Mouse (Mus musculus): Measurements from ENCODE around the gene Nme1. TPM values are rescaled to one million over a fixed set of nuclear protein-coding genes. Genes with fewer than 3 reads are reported as not detected.

Nme1 gene
- polyA plus RNA-seq, 1 experiment from 2014 or later = 269 TPM

- no peak overlapping the region for H3K27ac ChIP-seq
- H3K9ac ChIP-seq = no peak overlapping the region
- no peaks in the 10 kb centered on the region for H3K4me1 ChIP-seq
- ATAC-seq (ENCODE audit: low FRiP score, low read depth) = no peak
- H3K36me3 ChIP-seq = no peaks in the 10 kb centered on the region
- no peak overlapping the region for H3K4me3 ChIP-seq
- H3K9me3 ChIP-seq = no peaks in the 10 kb centered on the region
- 84% methylated on average over 4 of the region's 4 CpGs for WGBS
- no peaks in the 10 kb centered on the region for H3K27me3 ChIP-seq (replicated peaks)
- H3K4me2 ChIP-seq (replicated peaks) = no peak overlapping the region
Observed at GRCm38 (mm10) chr11:93987026-93987425, 18.7 kb upstream of the Nme1 start.

DNA sequence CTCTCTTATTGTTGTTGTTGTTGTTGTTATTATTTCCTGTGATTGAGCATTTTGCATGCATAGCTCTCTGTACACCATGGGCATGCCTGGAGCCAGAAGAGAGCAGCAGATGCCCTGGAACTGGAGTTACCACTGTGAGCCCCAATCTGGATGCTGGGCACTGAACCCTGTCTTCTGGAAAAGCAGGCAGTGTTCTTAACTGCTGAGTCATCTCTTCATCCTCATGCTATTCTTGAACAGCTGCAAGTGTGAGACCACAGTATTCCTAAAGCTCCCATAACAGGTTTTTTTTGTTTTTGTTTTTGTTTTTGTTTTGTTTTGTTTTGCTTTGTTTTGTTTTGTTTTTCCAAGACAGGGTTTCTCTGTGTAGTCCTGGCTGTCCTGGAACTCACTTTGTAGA, 18.0 kb upstream of the Nme1 start:
- no peak overlapping the region for H3K9ac ChIP-seq
- no peaks in the 10 kb centered on the region for H3K27me3 ChIP-seq (replicated peaks)
- ATAC-seq (ENCODE audit: low FRiP score, low read depth) = no peak

GRCm38 (mm10) chr11:93985265-93985664, 16.9 kb upstream of the Nme1 start:
- Histone ChIP-seq H3K9ac (no peak overlapping the region), H3K27ac (no peak overlapping the region)
- 86% methylated on average over 5 of the region's 5 CpGs for WGBS

More for the DNA sequence above, 18.0 kb upstream of the Nme1 start:
- H3K4me2 ChIP-seq (replicated peaks) = no peak overlapping the region
- H3K9me3 ChIP-seq = no peaks in the 10 kb centered on the region
- H3K4me1 ChIP-seq = no peaks in the 10 kb centered on the region
- no peaks in the 10 kb centered on the region for H3K36me3 ChIP-seq
- H3K4me3 ChIP-seq = no peak overlapping the region
- H3K27ac ChIP-seq = no peak overlapping the region

GRCm38 (mm10) chr11:93984619-93985018, 16.3 kb upstream of the Nme1 start:
- ATAC-seq (ENCODE audit: low FRiP score, low read depth) = no peak
- H3K36me3 ChIP-seq = no peaks in the 10 kb centered on the region
- 93% methylated on average over 3 of the region's 3 CpGs for WGBS
- no peak overlapping the region for H3K4me2 ChIP-seq (replicated peaks)
- no peak overlapping the region for H3K9ac ChIP-seq
- no peak overlapping the region for H3K4me3 ChIP-seq
- H3K27ac ChIP-seq = no peak overlapping the region
- no peaks in the 10 kb centered on the region for H3K27me3 ChIP-seq (replicated peaks)
- 0 out of 2 replicates have a peak, but pooled peaks cover 2% of the 10 kb centered on the region for H3K4me1 ChIP-seq
- H3K9me3 ChIP-seq = no peaks in the 10 kb centered on the region

More at GRCm38 (mm10) chr11:93985265-93985664, 16.9 kb upstream of the Nme1 start:
- Histone ChIP-seq H3K4me1 (no peaks in the 10 kb centered on the region), H3K4me2 (replicated peaks) (no peak overlapping the region), H3K4me3 (no peak overlapping the region), H3K27me3 (replicated peaks) (no peaks in the 10 kb centered on the region), H3K9me3 (no peaks in the 10 kb centered on the region), H3K36me3 (no peaks in the 10 kb centered on the region)
- ATAC-seq (ENCODE audit: low FRiP score, low read depth) = no peak

- 0 out of 2 replicates have a peak, but pooled peaks cover 2% of the 10 kb centered on the region for H3K4me1 ChIP-seq
- WGBS = 28% methylated on average over 6 of the region's 6 CpGs
- H3K4me2 ChIP-seq (replicated peaks) = no peak overlapping the region
- H3K4me3 ChIP-seq = no peak overlapping the region
- no peak overlapping the region for H3K27ac ChIP-seq
- no peaks in the 10 kb centered on the region for H3K36me3 ChIP-seq
- no peaks in the 10 kb centered on the region for H3K27me3 ChIP-seq (replicated peaks)
- no peak for ATAC-seq (ENCODE audit: low FRiP score, low read depth)
- no peaks in the 10 kb centered on the region for H3K9me3 ChIP-seq
- H3K9ac ChIP-seq = no peak overlapping the region
Observed at GRCm38 (mm10) chr11:93979502-93980049, 11.3 kb upstream of the Nme1 start.

DNA sequence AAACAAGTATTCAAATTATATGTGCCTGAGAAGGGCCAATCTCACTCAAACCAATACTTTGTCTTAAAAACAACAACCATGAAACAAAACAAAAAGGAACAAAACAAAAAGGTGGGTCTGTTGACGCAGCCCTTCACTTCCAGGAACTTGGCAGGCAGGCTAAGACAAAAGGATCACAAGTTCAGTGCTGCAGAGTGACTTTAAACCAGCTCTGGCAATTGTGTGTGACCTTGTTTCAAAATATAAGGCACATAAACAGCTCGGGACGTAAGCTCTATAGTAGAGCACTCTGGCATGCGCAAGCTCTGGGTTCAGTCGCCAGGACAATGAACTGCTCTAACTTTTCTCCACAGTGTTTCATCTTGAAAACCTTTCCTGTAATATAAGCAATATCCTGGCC, 4.6 kb upstream of the Nme1 start:
- WGBS = 88% methylated on average over 5 of the region's 5 CpGs

DNA sequence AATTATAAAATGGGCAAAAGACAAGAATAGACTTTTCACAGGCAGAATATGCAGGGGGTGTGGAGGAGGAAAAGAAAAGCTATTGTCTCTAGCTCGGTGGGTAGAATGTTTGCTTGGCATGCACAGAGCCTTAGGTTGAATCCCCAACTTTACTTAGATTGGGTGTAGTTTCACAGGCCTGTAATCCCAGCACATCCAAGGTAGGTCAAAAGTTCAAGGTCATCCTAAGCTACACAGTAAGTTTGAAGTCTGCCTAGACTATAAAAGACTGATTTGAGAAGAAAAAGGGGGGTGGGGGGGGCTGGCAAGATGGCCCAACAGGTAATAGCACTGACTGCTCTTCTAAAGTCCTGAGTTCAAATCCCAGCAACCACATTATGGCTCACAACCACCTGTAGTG, 1.5 kb upstream of the Nme1 start:
- Histone ChIP-seq H3K36me3 (peaks cover 12% of the 10 kb centered on the region), H3K4me1 (peaks cover 12% of the 10 kb centered on the region; the same call in 1 of the 2 replicates), H3K4me3 (no peak overlapping the region), H3K9me3 (no peaks in the 10 kb centered on the region), H3K27me3 (replicated peaks) (no peaks in the 10 kb centered on the region; the same call in 1 of the 2 replicates), H3K4me2 (replicated peaks) (no peak overlapping the region), H3K9ac (no peak overlapping the region), H3K27ac (no peak overlapping the region)
- no peak for ATAC-seq (ENCODE audit: low FRiP score, low read depth)
- WGBS = 72% methylated on average over 1 of the region's 1 CpGs

More for the DNA sequence above, 4.6 kb upstream of the Nme1 start:
- no peak for ATAC-seq (ENCODE audit: low FRiP score, low read depth)
- Histone ChIP-seq H3K27me3 (replicated peaks) (no peaks in the 10 kb centered on the region; the same call in 1 of the 2 replicates), H3K4me3 (no peak overlapping the region), H3K9me3 (no peaks in the 10 kb centered on the region), H3K4me2 (replicated peaks) (no peak overlapping the region), H3K27ac (no peak overlapping the region), H3K9ac (no peak overlapping the region), H3K4me1 (peaks cover 4% of the 10 kb centered on the region; the same call in 1 of the 2 replicates), H3K36me3 (no peaks in the 10 kb centered on the region)

GRCm38 (mm10) chr11:93969171-93969570, 850 bp upstream of the Nme1 start:
- Histone ChIP-seq H3K9me3 (no peaks in the 10 kb centered on the region), H3K36me3 (peaks cover 18% of the 10 kb centered on the region), H3K4me1 (peaks cover 12% of the 10 kb centered on the region; the same call in 1 of the 2 replicates), H3K9ac (no peak overlapping the region), H3K4me2 (replicated peaks) (peak overlapping the region; percentile 82; the same call in 1 of the 2 replicates), H3K4me3 (no peak overlapping the region), H3K27ac (no peak overlapping the region), H3K27me3 (replicated peaks) (no peaks in the 10 kb centered on the region; the same call in 1 of the 2 replicates)
- ATAC-seq (ENCODE audit: low FRiP score, low read depth) = no peak
- WGBS = 94% methylated on average over 6 of the region's 6 CpGs

GRCm38 (mm10) chr11:93968848-93969128, 467 bp upstream of the Nme1 start:
- no peak overlapping the region for H3K4me3 ChIP-seq
- peaks cover 12% of the 10 kb centered on the region; the same call in 1 of the 2 replicates for H3K4me1 ChIP-seq
- no peak overlapping the region for H3K9ac ChIP-seq
- H3K27me3 ChIP-seq (replicated peaks) = no peaks in the 10 kb centered on the region; the same call in 1 of the 2 replicates
- peak; percentile 12; the same call in 1 of the 2 replicates for ATAC-seq (ENCODE audit: low FRiP score, low read depth)
- peaks cover 21% of the 10 kb centered on the region for H3K36me3 ChIP-seq
- no peaks in the 10 kb centered on the region for H3K9me3 ChIP-seq
- no peak overlapping the region for H3K27ac ChIP-seq
- WGBS = 47% methylated on average over 6 of the region's 6 CpGs
- H3K4me2 ChIP-seq (replicated peaks) = peak overlapping the region; percentile 82

DNA sequence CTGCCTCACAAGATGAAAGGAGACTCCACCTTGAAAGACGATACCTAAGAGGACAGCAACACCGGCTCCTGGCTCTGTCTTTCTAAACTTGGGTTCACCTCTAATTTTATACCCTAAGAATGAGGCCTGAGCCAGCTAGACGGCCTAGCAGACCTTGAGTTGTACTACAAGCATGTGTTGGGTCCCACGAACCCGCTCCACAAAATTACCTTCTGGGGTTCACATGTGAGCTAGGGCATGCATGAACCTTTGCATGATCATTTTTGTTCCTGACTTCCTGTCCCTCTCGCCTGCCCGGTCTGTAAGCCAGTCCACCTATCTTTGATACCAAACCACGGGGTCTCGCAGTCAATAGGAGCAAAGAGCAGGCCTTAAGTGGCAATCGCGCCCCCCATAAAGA, 940 bp downstream of the Nme1 start:
- ATAC-seq (ENCODE audit: low FRiP score, low read depth) = 0 out of 2 replicates have a peak, but pooled peaks have one; percentile 1
- no peaks in the 10 kb centered on the region for H3K9me3 ChIP-seq
- H3K36me3 ChIP-seq = peaks cover 34% of the 10 kb centered on the region
- H3K27me3 ChIP-seq (replicated peaks) = no peaks in the 10 kb centered on the region; the same call in 1 of the 2 replicates
- peaks cover 12% of the 10 kb centered on the region; the same call in 1 of the 2 replicates for H3K4me1 ChIP-seq
- peak overlapping the region; percentile 76 for H3K4me3 ChIP-seq
- H3K27ac ChIP-seq = peak overlapping the region; percentile 51
- H3K4me2 ChIP-seq (replicated peaks) = peak overlapping the region; percentile 82
- WGBS = 6% methylated on average over 11 of the region's 11 CpGs
- peak overlapping the region; percentile 76 for H3K9ac ChIP-seq

DNA sequence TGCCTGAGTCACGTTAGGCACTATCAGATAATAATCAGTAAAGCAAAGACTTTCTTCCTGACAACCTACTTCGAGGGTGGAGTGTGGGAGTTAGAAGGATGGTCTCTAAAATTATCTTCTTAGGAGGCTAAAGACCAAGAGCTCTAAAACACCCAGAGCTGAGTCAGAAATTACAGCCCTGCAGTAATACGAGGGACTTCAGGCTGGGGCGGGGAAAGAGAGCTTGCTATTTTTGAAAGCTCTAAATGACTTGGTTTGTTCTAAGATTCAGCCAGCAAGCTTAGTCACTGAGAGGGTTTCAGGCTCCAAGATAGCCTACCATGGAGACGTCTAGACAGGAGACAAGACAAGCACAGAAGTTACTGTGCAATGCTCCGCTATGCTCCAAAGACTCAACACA, 2.9 kb downstream of the Nme1 start:
- H3K9me3 ChIP-seq = no peaks in the 10 kb centered on the region
- peaks cover 53% of the 10 kb centered on the region for H3K36me3 ChIP-seq
- no peaks in the 10 kb centered on the region for H3K27me3 ChIP-seq (replicated peaks)
- H3K4me1 ChIP-seq = peaks cover 12% of the 10 kb centered on the region; the same call in 1 of the 2 replicates
- H3K9ac ChIP-seq = no peak overlapping the region
- no peak overlapping the region for H3K27ac ChIP-seq
- 94% methylated on average over 6 of the region's 6 CpGs for WGBS
- ATAC-seq (ENCODE audit: low FRiP score, low read depth) = no peak
- H3K4me3 ChIP-seq = no peak overlapping the region
- no peak overlapping the region for H3K4me2 ChIP-seq (replicated peaks)

DNA sequence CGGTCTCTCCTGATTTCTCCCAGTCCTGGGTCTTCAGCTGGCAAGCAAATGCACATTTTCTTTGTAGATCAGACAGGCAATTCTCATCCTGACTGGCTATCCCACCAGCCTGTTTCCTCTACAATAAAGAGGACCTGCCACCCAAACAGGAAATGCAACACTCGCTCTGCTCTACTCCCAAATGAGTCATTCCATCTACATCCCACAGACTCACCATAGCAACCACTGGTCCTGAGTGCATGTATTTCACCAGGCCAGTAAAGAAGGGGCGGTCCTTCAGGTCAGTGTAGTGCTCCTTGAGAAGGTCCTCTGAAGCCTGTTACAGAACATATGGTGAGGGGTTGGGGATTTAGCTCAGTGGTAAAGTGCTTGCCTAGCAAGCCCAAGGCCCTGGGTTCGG, 5.3 kb downstream of the Nme1 start:
- Histone ChIP-seq H3K36me3 (peaks cover 75% of the 10 kb centered on the region), H3K9me3 (no peaks in the 10 kb centered on the region), H3K9ac (no peak overlapping the region), H3K4me2 (replicated peaks) (no peak overlapping the region), H3K4me3 (no peak overlapping the region), H3K27me3 (replicated peaks) (no peaks in the 10 kb centered on the region), H3K4me1 (0 out of 2 replicates have a peak, but pooled peaks cover 8% of the 10 kb centered on the region), H3K27ac (no peak overlapping the region)
- WGBS = 74% methylated on average over 4 of the region's 4 CpGs
- no peak for ATAC-seq (ENCODE audit: low FRiP score, low read depth)

- WGBS = 97% methylated on average over 6 of the region's 6 CpGs
- no peak for ATAC-seq (ENCODE audit: low FRiP score, low read depth)
- Histone ChIP-seq H3K27ac (no peak overlapping the region), H3K4me1 (peaks cover 2% of the 10 kb centered on the region; the same call in 1 of the 2 replicates), H3K9me3 (no peaks in the 10 kb centered on the region), H3K9ac (no peak overlapping the region), H3K4me3 (no peak overlapping the region), H3K4me2 (replicated peaks) (no peak overlapping the region), H3K36me3 (peaks cover 78% of the 10 kb centered on the region), H3K27me3 (replicated peaks) (no peaks in the 10 kb centered on the region)
Observed at GRCm38 (mm10) chr11:93961482-93961881, 6.8 kb downstream of the Nme1 start.

Measured in neural tube, embryonic 12.5 days (tissue).